Mouse (Mus musculus) frontal cortex, postnatal 25 days (tissue): ENCODE data around the gene Igsf21.

Source experiments
- DNase-seq, 2 experiments: peaks; one replicate each; pipeline ENCODE4 v3.0.0; 2022; ENCODE audit warnings: low spot score in 2 of 2

Igsf21 gene

DNA sequence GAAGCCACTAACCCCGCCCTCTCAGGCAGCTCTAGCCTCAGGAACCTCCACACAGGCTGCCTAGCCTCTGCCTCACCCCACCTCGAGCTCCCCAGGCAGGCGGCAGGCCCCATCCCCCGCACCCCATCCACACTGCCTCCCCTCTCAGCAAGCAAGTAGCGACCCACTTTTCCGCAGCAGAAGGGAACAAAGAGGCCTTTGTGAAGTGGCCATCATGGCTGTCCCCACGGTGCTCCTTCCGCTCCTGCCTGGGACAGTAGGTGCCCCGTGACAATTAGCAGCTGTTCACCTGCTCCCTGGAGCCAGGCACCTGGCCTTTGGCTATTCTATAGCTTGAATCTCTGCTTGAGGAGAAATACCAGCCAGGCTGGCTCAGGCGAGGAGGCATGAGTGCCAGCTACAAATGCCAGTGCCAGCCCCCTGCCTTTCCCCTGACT lies 9.3 kb downstream of the Igsf21 start:
- no peak for DNase-seq

DNA sequence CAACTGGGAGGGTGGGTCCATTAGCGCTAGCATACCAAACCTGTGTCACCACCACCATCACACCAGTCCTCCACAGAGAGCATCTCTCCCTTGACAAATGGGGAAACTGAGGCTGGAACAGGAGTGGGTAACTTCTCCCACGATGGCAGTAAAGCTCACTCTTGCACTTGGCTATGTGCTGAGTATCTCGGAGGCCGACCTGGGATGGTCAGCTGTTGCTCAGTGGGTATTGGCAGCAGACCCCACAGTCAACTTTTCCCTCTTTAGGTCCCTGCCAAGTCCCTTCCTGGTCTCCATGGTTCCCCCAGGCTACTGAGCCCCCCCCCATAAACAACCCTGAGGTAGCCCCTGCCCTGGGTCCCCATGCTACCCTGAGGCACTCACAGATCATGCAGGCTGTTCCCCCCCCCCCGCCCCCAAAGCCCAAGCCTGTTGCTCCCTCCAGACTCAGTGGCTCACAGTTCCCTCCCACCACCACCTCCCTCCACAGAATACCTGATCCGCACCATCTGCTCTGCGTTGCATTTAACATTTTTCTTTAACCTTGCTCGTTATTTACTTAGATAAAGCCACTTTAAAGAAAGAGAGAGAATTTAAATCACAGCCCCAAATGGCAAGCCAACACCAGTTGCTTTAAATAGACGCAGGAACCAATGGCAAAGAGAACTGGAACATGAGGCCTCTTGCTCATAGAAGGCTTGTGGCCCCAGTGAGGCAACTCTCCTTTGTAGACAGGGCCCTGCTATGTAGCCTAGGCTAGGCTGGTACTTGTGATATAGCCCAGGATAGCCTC lies 11.0 kb downstream of the Igsf21 start:
- DNase-seq = no peak

DNA sequence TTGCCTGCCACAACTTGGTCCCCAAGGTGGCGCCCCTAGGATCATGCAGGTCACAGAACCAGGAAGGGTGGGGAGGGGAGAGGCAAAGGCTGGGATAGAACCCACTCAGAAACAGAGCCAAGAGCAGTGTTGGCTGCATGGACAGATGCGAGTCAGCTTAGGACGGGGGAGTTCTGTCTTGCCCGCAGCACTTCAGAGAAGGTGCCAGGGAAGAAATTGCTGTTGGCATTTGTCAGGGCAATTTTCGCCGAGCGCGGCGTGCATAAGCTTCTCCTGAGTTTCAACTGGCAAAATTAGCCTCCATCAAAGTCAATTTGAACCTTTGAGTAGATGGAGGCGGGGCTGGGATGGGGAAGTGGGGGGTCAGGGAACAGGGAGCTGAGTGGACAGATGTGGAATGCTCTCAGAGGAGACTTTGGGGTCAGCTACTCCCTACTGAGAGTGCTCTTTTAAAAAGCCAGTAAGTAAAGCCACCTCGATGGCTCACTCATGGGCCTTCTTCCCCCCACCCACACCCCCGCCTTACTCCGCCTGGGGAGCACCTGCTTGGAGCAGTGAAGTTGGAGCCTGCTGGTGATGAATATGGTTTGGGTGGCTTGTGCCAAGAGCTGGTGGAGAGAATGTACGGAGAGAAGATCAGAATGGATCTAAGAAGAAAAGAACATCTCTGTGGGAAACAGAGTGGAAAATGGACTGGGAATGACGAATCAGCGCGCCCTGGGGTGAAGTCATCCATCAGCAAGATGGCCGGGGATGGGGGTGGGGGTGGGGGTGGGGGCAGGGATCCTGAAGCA lies 12.0 kb downstream of the Igsf21 start:
- no peak for DNase-seq

DNA sequence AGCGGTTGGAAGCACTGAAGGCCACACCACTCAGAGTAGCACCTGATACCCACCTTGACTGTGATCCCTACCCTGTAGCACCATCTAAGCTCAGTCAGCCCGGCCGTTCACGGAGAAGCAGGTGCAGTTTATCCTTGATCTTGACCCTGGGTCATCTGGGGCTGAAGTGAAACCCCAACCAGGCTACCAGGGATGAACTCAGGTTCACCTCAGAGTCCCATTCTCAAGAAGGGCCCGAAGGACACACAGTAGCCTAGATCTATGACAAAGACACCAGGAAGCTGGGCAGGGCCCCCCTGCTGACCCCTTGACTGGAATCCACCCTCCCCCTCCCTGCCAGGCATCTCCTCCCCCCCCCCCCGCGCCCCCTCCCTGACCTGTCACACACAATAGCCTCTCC lies 18.7 kb downstream of the Igsf21 start:
- DNase-seq = no peak

DNA sequence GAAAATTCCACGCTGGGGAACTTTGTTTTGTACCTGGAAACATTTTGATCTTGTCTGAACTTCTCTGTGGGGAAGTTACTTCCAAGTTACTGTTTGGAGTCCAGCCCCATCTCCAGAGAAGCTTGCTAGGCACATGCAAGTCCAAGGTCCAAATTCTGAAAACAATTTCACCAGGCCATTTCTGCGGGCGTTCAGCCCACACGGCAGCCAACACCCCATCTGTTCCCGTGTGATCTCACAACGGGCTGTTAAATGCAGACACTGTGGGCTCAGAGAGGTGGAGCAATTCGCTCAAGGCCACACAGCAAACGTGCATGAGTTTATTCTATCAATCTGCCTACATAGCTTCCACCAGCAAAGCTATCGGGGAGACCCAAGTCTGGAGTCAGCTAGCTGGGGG lies 21.4 kb downstream of the Igsf21 start:
- no peak for DNase-seq

DNA sequence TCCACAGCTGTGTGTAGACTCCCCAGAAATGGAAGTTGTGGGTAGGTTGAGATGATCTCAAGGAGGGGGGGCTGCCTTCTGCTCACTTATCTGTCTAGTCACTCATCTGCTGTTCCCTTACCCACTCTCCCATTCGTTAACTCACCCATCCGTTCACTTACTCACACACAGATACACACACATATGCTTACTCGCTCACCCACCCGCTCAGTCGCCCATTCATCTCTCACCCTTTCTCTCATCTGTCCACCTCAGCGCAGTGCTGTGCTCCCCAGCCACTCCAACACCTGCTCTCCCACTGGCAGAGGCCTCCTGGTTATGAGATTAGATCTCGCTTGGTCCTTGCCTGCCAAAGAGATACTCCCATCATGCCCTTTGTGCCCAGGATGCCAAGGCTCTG lies 22.1 kb downstream of the Igsf21 start:
- DNase-seq = no peak

DNA sequence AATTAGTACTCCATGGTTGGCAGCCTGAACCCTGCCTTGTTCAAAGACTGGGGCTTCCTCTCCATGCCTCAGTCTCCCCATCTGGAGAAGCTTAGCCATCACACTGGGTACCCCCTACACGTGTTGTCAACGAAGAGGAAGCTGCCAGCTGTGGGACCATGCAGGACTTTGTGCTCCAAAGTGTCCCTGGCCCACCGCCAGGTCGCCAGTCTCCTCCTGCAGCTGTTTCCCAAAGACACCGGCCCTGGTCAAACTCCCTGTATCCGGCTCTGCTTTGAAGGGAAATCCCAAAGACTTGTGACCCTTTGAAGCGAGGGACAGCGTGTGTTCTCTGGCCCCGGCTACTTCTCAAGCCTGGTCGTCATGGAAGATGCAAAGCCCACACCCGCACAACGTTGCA lies 23.5 kb downstream of the Igsf21 start:
- DNase-seq = no peak

DNA sequence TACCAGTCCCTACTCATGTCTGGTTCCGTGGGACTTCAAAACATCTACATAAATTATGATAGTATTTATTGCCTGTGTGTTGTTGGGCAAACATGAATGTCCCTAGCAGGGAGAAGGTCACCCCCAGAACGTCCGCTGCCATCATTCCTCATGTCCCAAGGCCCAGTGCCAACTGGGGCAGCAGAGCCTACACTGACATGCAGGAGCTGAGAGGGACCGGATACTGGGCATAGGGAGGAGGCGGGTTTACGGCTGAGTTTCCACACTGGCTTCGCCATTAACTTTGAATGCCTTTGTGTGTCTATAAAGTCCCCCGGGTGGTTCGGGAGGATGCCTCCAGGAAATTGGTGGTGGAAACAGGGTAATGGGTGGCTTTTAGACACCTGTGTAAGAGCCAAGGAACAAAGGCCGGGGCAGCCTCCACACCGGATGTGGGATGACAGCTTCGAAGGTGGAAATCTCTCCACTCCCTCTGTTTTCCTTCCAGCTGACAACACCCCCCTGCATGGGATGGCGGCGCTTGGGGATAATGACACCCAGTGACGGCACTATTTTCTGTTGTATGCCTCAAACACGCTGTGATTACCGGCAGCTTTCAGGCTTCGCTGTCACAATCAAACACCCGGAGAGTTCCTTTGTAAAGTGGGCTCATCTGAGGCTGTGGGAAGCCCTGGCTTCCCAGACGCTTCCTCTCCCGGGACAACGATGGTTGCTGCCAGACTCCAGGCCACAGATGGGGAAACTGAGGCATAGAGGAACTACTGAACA lies 26.1 kb downstream of the Igsf21 start:
- no peak for DNase-seq

DNA sequence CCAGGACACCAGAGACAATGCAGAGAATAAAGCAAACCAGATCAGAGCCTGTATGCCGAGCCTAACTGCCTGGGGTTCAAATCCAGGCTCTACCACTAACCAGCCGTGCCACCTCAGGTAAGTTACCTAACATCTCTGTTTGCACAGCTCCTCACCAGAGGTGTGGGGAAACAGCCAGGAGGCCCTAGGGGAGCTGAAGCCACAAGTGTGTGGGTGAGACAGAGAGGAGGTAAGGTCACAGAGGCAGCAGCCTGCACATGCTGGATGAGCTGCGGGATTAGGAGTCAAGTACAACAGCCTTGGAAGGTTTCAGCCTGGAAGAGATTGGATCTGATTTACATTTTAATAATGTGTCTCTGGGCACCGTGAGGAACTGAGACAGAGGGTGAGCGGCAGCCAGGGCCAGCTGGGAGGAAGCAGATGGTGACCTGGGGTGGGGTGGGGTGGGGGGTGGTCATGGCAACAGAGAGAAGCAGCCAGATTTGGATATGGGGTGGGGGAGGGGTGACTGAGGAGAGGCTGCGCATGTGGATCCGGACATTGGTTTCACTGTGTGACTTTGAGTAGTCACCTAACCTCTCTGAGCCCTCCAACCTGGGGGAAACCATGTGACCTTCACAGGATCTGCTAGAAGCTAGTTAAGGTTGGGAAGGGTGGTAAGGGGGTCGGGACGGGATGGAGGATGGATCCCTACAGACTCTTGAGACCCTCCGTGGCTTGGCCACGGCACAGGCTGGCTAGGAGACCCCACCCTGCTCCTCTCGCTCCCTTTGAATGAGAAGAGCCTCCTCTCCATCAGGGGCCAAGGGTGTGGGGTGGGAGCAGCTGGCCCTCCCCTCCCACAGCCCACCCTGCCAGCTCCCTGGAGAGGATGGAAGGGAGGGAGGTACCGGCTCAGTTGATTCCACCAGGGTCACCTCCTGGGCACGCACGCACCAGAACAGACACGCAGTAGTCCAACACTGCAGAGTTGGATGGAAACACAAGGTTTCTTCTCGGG lies 27.4 kb downstream of the Igsf21 start:
- DNase-seq = no peak

DNA sequence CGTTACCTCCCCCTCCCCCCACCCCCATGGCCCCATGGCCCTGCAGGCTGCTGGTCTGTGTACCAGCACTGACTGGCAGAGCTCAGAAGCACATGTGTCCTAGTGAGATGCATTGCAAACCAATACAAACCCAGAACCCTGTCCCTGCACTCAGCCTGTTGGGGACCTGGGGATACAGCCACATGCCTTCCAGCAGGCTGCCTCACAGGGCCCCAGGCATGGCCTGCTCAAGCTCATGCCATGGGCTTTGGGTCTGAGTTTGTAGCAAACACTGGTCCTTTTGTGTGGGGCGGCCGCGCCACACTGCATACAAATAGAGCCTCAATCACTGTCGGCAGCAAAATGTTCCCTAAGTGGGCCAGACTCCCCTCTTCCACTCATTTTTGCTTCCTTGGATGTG lies 28.2 kb downstream of the Igsf21 start:
- DNase-seq = no peak

DNA sequence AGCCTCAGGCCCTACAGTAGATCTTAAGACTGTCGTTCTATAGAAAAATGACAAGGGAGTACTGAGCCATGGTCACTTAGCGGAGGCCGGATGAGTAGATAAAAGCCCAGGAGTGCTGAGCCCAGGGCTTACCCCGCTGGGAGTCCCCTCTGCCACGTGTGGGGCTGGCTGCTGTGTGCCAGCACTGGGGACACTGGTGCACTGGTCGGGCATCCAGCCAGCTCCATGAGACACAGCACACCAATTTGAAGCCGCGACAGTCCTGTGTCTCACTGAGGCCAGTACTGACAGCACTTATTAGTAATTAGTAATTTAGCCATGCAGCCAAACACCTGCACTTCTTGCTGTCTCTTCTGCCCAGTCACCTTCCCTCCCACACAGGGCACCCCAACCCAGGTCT lies 28.6 kb downstream of the Igsf21 start:
- no peak for DNase-seq

DNA sequence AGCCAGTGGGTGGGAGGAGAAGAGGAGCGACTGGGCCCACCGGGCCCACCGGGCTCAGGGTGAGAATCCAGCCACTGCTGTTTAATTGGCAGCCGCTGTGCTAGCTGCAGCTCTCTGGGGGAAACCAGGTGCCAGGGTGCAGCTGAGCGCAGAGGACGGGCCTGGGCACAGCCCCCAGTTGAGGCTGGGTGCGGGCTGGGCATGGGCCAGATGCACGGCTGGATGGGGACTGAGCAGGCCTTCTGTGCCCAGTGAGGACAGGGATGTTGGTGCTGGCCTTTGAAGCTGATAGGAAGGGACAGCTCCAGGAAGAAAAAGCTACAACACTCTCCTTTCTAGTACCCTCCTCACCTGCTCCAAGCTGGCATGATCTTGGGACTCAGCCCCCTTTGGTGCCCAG lies 30.5 kb downstream of the Igsf21 start:
- no peak for DNase-seq

DNA sequence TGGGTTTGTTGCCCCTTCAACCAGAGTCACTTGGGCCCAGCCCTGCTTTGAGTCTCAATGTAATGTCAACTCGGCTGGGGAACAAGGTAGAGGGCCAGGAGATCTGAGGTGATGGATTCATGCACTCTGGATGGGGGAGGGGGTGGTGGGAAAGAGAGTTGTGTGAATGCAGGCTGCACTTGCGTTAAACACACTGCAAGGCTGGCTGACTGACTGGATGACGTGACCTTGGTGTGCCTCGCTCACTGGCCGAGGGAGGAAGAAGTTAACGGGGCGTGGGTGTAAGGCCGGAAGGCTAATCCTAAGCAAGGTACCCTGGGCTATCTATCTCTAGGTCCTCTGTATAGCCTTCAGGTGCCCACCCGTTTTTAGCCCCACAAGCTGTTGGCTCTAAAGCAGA lies 31.4 kb downstream of the Igsf21 start:
- no peak for DNase-seq

DNA sequence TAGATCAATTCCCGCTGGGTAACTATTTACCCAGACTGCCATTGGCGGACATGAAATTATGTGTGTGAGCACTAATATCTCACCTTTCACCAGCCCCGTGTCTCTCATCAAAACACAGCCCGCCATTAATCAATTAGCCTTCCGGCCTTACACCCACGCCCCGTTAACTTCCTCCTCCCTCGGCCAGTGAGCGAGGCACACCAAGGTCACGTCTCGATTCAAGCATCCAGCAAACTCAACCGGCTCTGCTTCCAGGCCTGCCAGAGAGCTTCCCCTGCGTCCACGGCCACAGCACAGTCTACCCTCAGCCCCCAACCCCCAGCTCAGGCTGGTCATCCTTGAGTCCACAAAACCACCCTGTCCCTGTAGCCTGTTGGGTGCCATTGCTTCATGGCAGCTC lies 32.2 kb downstream of the Igsf21 start:
- DNase-seq = no peak

DNA sequence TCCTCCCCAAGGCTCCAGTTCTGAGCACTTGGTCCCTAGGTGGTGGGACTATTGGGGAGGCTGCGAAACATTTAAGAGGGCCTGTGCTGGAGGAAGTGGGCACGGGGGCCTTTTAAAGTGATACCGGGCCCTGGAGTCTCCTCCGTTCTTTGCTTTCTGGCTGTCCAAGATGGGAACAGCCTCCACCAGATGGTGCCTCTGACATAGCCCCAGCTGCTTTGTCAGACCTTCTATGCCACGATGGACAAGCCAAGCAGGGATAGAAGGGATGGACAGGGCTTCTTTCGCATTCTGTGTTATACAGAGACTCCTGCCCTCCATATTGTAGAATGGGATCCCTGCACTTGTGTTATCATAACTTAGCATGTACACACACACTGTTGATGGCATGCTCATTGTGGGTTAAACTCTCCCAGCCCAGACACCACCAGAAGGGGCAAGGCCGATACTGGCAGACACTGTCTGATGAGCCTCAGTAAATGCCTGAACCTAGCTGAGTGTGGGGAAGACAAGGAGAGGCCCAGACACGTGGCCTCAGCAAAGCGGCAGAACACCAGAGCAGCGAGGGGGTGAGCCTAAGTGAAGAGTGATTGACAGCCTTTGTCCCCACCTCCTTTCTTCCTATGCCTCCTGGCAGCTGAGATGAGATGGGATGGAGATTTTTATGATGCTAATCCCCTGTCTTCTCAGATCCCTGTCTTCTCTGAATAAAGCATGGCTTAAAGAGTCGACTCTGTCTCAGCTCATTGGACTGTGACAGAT lies 36.3 kb downstream of the Igsf21 start:
- no peak for DNase-seq

DNA sequence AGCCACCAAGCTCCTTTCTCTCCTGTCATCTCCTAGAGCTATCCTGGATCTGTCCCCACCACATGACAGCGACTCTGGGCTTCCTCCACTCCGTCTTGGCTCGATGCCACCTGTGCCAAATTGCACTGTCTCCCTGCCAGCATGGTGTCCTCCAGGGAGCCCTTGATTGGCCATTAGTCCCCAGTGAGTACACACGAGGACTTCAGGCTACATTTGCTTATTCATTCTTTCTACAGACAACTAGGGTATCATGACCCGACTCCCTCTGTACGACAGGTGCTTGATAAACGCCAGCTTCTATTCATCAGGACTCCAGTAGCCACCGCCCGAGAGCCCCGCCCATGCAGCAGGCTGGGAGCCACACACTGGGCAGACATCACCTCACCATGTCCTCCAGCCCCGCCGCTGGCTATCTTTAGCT lies 40.8 kb downstream of the Igsf21 start:
- DNase-seq = peak in 1 of 2 experiments; percentile 62

DNA sequence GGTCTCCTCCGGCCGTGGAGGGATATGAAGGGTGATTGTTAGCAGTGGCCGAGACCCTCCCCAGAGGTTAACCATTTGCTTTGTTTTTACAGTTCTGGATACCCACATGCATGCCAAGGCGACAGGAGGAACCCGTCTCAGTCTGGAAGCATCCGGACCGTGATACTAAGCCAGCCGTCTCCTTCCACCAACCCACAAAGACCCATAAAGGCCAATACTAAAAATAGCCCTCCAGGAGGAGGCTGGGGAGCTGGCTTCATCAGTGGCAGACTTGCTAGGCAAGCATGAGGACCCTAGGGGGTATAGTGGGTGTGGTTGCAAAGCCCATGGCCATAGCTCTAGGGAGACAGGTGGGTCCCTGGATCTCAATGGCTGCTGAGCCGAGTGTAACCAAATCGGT lies 41.8 kb downstream of the Igsf21 start:
- DNase-seq = no peak

DNA sequence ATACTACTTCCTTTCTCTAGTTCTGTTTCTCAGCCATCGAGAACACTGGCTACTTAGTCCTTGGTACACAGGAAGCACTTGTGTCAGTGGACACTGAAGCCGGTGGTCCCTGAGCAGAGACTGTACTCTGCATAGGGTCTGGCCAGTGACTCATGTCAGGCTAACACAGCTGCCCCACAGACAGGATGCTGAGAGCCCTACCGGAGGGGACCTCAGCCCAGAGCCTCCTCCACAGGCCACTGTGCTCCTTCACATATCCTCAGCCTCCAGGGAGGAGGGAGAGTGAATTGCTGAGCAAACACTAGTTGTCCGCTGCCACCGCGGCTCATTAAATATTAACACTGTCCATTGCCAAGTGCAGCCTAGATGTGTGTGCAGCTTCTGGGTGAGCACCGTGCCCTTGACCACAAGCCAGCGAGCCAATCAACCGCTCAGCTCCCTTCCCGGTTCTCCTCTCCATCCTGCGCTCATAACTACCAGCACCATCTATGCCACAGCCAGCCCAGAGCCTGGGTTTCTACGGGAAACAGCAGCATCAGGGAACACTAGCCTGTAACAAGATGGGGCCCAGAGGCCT lies 42.8 kb downstream of the Igsf21 start:
- DNase-seq = no peak

DNA sequence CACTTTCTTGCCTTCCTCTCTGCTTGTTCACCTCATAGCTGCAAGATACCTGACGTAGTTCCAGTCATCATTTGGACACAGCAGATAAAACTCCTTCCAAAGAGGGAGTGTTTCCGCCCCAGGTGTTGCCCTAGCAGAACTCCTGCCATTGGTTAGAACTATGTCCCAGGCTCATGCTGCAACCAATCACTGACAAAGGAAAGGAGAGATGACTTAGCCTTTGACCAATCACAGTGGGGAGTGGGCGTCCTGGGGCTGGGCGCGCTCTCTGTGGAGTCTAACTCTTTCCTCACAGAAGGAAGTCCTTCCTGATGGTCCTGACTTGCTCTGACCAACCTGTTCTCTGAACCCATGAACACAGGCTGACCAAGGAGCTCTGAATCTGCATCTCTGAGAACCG lies 44.4 kb downstream of the Igsf21 start:
- DNase-seq = no peak

DNA sequence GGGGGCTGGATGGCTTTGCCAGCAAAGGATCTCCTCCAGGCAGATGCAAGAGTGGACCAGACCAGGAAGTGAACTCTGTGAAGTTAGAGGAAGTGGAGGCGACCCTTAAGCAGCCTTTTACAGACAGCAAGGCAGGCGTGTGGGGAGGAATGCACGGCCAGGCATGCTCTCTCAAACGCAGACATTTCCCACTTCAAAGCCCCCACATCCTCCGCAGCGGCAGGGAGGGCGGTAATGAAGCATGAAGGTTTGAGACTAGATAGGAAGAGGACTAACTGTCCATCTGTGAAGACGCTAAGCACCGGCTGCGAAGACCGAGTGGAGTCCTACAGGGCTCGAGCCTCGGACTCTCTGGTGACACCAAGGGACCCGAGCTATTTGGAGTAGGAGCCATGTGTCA lies 46.3 kb downstream of the Igsf21 start:
- no peak for DNase-seq
